Mouse (Mus musculus) intestine, postnatal 0 days (tissue): ENCODE measurements at regions not wholly inside any gene's neighbourhood (a gene's known extent, or its start where the extent isn't known, plus 50 kb on each side); places are given as distances from the start of the nearest gene placed in this dataset.

Experiments used
- ATAC-seq: fragments of 200-750 bp; cut with Nextera tagmentation; 2 replicates; pipeline ENCODE4 v1.8.0; 2017; ENCODE audit warnings: mild to moderate bottlenecking, moderate TSS enrichment, moderate library complexity
- H3K27ac ChIP-seq: fragments of 300-500 bp; sonication (generic); 2 replicates; pipeline ENCODE4 v1.5.1; 2014; ENCODE audit warnings: mild to moderate bottlenecking, low read depth, low read length, moderate library complexity
- H3K27me3 ChIP-seq: fragments of 300-500 bp; sonication (generic); replicated peaks from 2 replicates; pipeline ENCODE4 v1.6.1; 2014; ENCODE audit warnings: low read length, mixed read lengths; ENCODE audit not compliant: control insufficient read depth, insufficient read depth
- H3K36me3 ChIP-seq: fragments of 300-500 bp; sonication (generic); 2 replicates; pipeline ENCODE4 v1.6.1; 2014; ENCODE audit warnings: mild to moderate bottlenecking, moderate library complexity; ENCODE audit not compliant: control insufficient read depth, insufficient read depth
- H3K4me1 ChIP-seq: fragments of 300-500 bp; sonication (generic); replicated peaks from 2 replicates; pipeline ENCODE4 v1.6.1; 2014; ENCODE audit warnings: antibody characterized with exemption, low read length, mixed read lengths; ENCODE audit not compliant: control insufficient read depth, insufficient read depth
- H3K4me2 ChIP-seq: fragments of 300-500 bp; sonication (generic); replicated peaks from 2 replicates; pipeline ENCODE4 v1.6.1; 2014; ENCODE audit warnings: low read depth, mild to moderate bottlenecking, moderate library complexity
- H3K4me3 ChIP-seq: fragments of 300-500 bp; sonication (generic); 2 replicates; pipeline ENCODE4 v1.5.1; 2014; ENCODE audit warnings: low read depth, low read length
- H3K9ac ChIP-seq: fragments of 300-500 bp; sonication (generic); 2 replicates; pipeline ENCODE4 v1.6.1; 2014; ENCODE audit warnings: mild to moderate bottlenecking, low read depth, low read length
- H3K9me3 ChIP-seq: fragments of 300-500 bp; sonication (generic); 2 replicates; pipeline ENCODE4 v1.6.1; 2016; ENCODE audit warnings: mixed run types; ENCODE audit not compliant: control insufficient read depth
- CTCF ChIP-seq: sonication (generic); IDR thresholded peaks from 2 replicates; pipeline ENCODE4 v1.5.1; 2016; ENCODE audit warnings: low read depth, mild to moderate bottlenecking, control low read depth, antibody characterized with exemption, moderate library complexity
- WGBS: fragments of 180-500 bp; shearing (Covaris S2); extraction: QIAGEN DNeasy Blood & Tissue Kit; methylation state at CpG from one replicate; pipeline ENCODE4 v1.1.7; 2014; 5-methylcytosine and 5-hydroxymethylcytosine counted together

DNA sequence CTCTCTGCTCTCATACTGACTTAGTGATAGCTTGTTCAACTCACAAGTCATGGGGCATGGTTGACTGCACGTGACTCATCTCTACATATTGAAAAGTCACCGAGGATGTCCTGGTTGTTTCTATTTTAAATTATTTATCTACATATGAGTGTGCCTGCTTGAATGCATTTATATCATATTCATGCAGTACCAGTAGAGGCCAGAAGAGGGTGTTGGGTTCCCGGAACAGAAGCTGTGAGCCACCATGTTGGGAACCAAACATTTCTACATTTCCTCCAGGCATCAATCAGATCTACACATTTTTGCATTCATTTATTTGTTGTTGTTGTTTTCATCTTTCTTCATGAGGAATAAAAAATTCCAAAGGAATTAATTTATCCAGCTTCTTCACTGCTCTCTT lies 214.6 kb upstream of the Tgfbr2 start:
- 74% methylated on average over 3 of the region's 3 CpGs for WGBS
- no peak overlapping the region for H3K4me2 ChIP-seq
- no peak overlapping the region for H3K9ac ChIP-seq
- H3K9me3 ChIP-seq, result no peaks in the 10 kb centered on the region
- TF ChIP-seq CTCF, result peak; percentile 51
- no peak overlapping the region for H3K4me3 ChIP-seq
- no peak for ATAC-seq
- H3K4me1 ChIP-seq, result no peaks in the 10 kb centered on the region; the same call in 1 of the 2 replicates
- H3K36me3 ChIP-seq, result no peaks in the 10 kb centered on the region
- H3K27ac ChIP-seq, result no peak overlapping the region
- H3K27me3 ChIP-seq, result no peaks in the 10 kb centered on the region

DNA sequence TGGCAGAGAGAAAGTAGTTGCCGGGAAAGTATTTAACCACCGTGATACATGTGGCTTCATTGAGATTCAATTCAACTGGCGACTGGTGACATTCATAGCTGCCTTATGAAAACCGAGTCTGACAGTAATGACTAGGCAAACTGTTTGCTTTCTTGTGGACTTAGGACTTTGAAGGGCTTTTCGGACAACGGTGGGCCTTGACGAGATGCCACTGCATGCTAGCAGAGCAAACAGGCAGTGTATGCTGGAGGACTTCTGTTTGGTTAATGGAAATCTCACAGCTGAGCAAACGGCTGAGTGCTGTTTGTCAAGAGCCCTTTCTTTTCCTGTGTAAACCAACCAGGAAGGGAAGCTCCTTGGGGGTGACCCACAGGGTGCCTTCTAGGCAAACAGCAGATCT lies 213.7 kb upstream of the Tgfbr2 start:
- H3K4me2 ChIP-seq, result no peak overlapping the region; the same call in 1 of the 2 replicates
- no peaks in the 10 kb centered on the region for H3K27me3 ChIP-seq
- ATAC-seq, result peak; percentile 58
- 35% methylated on average over 8 of the region's 8 CpGs for WGBS
- no peak for TF ChIP-seq CTCF
- no peak overlapping the region for H3K9ac ChIP-seq
- no peaks in the 10 kb centered on the region for H3K36me3 ChIP-seq
- H3K4me1 ChIP-seq, result peaks cover 2% of the 10 kb centered on the region
- no peak overlapping the region for H3K27ac ChIP-seq
- H3K4me3 ChIP-seq, result no peak overlapping the region
- H3K9me3 ChIP-seq, result no peaks in the 10 kb centered on the region

DNA sequence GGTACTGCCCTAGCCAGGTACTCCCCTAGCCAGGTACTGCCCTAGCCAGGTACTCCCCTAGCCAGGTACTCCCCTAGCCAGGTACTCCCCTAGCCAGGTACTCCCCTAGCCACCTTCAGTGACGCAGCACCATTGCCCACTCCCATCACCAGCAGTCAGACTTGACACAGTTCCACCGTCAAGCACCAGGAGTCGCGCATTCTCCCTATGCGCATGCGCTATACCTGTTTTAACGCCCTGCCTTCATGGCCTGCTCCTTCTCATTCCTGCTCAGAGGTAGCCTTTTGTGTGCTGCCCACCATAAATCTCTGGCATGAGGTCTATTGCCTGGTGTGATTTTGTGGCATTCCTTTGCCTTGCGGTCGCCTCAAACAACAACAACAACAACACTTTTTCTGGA lies 212.9 kb upstream of the Tgfbr2 start:
- 95% methylated on average over 9 of the region's 9 CpGs for WGBS
- no peak for TF ChIP-seq CTCF
- no peaks in the 10 kb centered on the region for H3K9me3 ChIP-seq
- H3K9ac ChIP-seq, result no peak overlapping the region
- no peak overlapping the region for H3K27ac ChIP-seq
- H3K36me3 ChIP-seq, result no peaks in the 10 kb centered on the region
- no peak overlapping the region for H3K4me2 ChIP-seq
- no peaks in the 10 kb centered on the region for H3K27me3 ChIP-seq
- peaks cover 8% of the 10 kb centered on the region for H3K4me1 ChIP-seq
- H3K4me3 ChIP-seq, result no peak overlapping the region
- no peak for ATAC-seq

DNA sequence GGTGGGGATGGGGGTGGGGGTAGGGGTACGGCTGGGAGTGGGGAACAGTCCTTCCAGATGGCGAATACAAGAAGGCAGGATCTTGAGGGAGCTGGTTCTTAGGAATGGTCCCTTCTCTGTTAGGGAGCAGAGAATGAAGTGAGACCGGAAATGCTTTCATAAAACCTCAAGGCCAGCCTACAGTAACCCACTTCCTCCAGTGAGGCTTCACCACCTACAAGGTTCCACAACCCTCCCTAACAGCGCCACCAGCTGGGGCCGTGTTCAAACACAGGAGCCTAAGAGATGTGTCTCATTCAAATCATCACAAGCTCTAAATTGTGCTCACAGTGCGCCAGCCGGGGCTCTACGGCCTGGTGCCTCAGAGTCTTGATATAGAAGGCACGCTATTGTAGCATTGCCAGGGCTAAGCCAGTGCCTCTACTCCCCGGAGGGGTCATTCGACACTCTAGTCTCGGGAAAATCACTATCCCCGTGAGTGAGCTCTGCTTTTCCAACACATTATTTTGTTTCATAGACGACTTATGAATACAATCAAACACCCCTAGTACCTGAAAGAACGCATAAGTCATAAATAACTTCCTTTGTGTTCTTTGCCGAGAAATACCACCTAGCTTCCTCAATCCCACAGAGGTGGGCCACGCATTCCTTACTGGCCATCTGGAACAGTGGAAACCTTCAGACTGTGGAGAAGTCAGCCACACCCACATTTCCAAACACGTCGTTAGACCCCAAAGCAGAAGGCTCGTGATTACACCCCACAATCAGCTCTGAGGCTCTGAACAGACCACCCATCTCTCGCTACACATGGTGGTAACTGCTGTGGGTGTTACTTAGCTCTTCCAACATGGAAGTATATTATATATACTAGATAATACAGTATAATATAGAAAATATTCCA lies 209.3 kb upstream of the Tgfbr2 start:
- no peaks in the 10 kb centered on the region for H3K36me3 ChIP-seq
- peaks cover 10% of the 10 kb centered on the region for H3K4me1 ChIP-seq
- peak overlapping the region; percentile 34; the same call in 1 of the 2 replicates for H3K9ac ChIP-seq
- no peaks in the 10 kb centered on the region for H3K9me3 ChIP-seq
- TF ChIP-seq CTCF, result peak; percentile 88
- H3K27me3 ChIP-seq, result no peaks in the 10 kb centered on the region
- peak; percentile 53 for ATAC-seq
- H3K4me2 ChIP-seq, result peak overlapping the region; percentile 64
- peak overlapping the region; percentile 11; the same call in 1 of the 2 replicates for H3K4me3 ChIP-seq
- WGBS, result 45% methylated on average over 21 of the region's 21 CpGs
- H3K27ac ChIP-seq, result peak overlapping the region; percentile 89

DNA sequence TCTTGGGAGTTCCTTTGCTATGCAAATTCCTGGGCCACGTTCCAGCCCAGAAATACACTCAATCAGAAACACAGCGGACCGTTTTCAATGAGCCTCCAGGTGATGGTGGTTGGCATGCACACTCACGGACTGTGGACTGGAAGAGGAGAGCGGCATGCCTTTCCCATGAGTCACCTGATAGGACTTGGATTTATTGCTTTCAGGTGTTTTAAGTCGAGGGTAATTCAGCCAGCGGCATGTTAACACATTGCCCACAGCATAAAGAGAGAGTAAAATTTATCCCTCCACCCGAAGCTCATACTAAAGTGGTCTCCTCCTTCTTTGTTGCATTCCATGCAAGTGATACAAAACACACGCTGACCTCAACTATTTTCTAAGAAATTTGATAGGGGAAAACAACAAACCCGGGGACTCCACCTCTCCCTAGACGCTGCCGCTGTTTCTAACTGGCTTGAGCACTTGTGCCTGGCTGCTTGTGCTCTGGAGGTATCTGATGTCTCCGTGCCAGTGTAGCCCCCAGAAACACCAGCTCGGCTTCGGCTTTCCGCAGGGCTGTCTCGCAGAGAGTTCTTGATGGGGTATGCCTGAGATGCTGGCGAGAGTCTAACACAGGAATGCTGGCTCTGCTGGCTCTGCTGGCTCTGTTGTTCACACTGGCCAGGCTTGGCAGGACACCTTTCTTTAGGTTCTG lies 208.4 kb upstream of the Tgfbr2 start:
- peaks cover 10% of the 10 kb centered on the region for H3K4me1 ChIP-seq
- no peak for TF ChIP-seq CTCF
- H3K27ac ChIP-seq, result peak overlapping the region; percentile 89
- no peaks in the 10 kb centered on the region for H3K9me3 ChIP-seq
- H3K4me2 ChIP-seq, result peak overlapping the region; percentile 64
- peak overlapping the region; percentile 34 for H3K9ac ChIP-seq
- WGBS, result 8% methylated on average over 18 of the region's 18 CpGs
- peak overlapping the region; percentile 11 for H3K4me3 ChIP-seq
- no peaks in the 10 kb centered on the region for H3K36me3 ChIP-seq
- peak; percentile 90 for ATAC-seq
- H3K27me3 ChIP-seq, result no peaks in the 10 kb centered on the region

DNA sequence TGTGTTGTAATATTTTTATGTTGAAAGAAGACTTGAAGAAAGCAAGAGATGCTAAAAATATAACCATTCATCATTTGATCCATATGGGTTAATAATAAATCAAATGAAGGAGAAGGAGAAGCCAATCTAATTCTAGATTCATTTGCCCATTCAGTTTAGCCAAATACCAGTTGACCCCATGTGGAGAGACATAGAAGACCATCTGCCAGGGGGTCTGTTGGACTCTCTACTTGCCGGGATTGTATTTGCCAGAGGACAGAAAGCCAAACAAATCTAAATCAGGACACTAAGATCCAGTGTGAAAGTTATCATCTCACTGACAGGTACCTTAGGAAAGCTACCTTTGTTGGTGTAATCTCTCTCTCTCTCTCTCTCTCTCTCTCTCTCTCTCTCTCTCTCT lies 202.5 kb upstream of the Tgfbr2 start:
- no peak overlapping the region for H3K9ac ChIP-seq
- no peaks in the 10 kb centered on the region for H3K4me1 ChIP-seq
- no peak overlapping the region for H3K4me3 ChIP-seq
- no peaks in the 10 kb centered on the region for H3K27me3 ChIP-seq
- no peak for TF ChIP-seq CTCF
- H3K4me2 ChIP-seq, result no peak overlapping the region
- H3K36me3 ChIP-seq, result no peaks in the 10 kb centered on the region
- WGBS, result 60% methylated on average over 1 of the region's 1 CpGs
- H3K27ac ChIP-seq, result no peak overlapping the region
- no peak for ATAC-seq
- H3K9me3 ChIP-seq, result no peaks in the 10 kb centered on the region
